Mouse (Mus musculus) lung, embryonic 16.5 days (tissue): ENCODE measurements around the gene Zbtb8a. TPM values are rescaled to one million over a fixed set of nuclear protein-coding genes. Genes with fewer than 3 reads are reported as not detected.

Experiments used
- ATAC-seq: fragments of 200-750 bp; cut with Nextera tagmentation; 2 replicates; pipeline ENCODE4 v1.8.0; 2017; ENCODE audit warnings: low read depth, mild to moderate bottlenecking, moderate library complexity
- H3K27ac ChIP-seq: fragments of 300-500 bp; sonication (generic); 2 replicates; pipeline ENCODE4 v1.5.1; 2014; ENCODE audit warnings: mild to moderate bottlenecking, control low read depth, low read length
- H3K27me3 ChIP-seq: fragments of 300-500 bp; sonication (generic); 2 replicates; pipeline ENCODE4 v1.6.1; 2014; ENCODE audit warnings: low read depth, low read length, mixed read lengths; ENCODE audit not compliant: control insufficient read depth, insufficient read depth
- H3K36me3 ChIP-seq: fragments of 300-500 bp; sonication (generic); 2 replicates; pipeline ENCODE4 v1.6.1; 2014; ENCODE audit warnings: low read length; ENCODE audit not compliant: control insufficient read depth, insufficient read depth
- H3K4me1 ChIP-seq: fragments of 300-500 bp; sonication (generic); replicated peaks from 2 replicates; pipeline ENCODE4 v1.6.1; 2014; ENCODE audit warnings: low read length, mixed read lengths; ENCODE audit not compliant: control insufficient read depth, insufficient read depth
- H3K4me2 ChIP-seq: fragments of 300-500 bp; sonication (generic); 2 replicates; pipeline ENCODE4 v1.6.1; 2014; ENCODE audit warnings: low read depth, low read length, control low read depth
- H3K4me3 ChIP-seq: fragments of 300-500 bp; sonication (generic); 2 replicates; pipeline ENCODE4 v1.5.1; 2014; ENCODE audit warnings: mild to moderate bottlenecking, low read length, control low read depth
- H3K9ac ChIP-seq: fragments of 300-500 bp; sonication (generic); 2 replicates; pipeline ENCODE4 v1.6.1; 2014; ENCODE audit warnings: low read length, control low read depth
- H3K9me3 ChIP-seq: fragments of 300-500 bp; sonication (generic); 2 replicates; pipeline ENCODE4 v1.6.1; 2016; ENCODE audit warnings: low read length; ENCODE audit not compliant: control insufficient read depth
- WGBS: fragments of 180-500 bp; shearing (Covaris S2); extraction: QIAGEN DNeasy Blood & Tissue Kit; methylation state at CpG from one replicate; pipeline ENCODE4 v1.1.7; 2014; 5-methylcytosine and 5-hydroxymethylcytosine counted together
- polyA plus RNA-seq: library from polyadenylated mRNA; unstranded; fragments of >200 nt; fragmentation: Nextera tagmentation; extraction: Ambion mirVana; gene quantifications from 2 replicates; pipeline ENCODE4 v1.2.1, GENCODE M21; 2015

Gene Zbtb8a
- polyA plus RNA-seq, 1 experiment from 2014 or later, result 22.0 TPM

- Histone ChIP-seq H3K4me1 (no peaks in the 10 kb centered on the region), H3K9ac (no peak overlapping the region), H3K36me3 (no peaks in the 10 kb centered on the region), H3K27me3 (no peaks in the 10 kb centered on the region), H3K27ac (no peak overlapping the region), H3K9me3 (no peaks in the 10 kb centered on the region), H3K4me3 (no peak overlapping the region), H3K4me2 (no peak overlapping the region)
- WGBS, result 40% methylated on average over 12 of the region's 12 CpGs
- ATAC-seq, result peak; percentile 37; the same call in 1 of the 2 replicates
Observed at GRCm38 (mm10) chr4:129394089-129394870, 16.4 kb upstream of the Zbtb8a start.

DNA sequence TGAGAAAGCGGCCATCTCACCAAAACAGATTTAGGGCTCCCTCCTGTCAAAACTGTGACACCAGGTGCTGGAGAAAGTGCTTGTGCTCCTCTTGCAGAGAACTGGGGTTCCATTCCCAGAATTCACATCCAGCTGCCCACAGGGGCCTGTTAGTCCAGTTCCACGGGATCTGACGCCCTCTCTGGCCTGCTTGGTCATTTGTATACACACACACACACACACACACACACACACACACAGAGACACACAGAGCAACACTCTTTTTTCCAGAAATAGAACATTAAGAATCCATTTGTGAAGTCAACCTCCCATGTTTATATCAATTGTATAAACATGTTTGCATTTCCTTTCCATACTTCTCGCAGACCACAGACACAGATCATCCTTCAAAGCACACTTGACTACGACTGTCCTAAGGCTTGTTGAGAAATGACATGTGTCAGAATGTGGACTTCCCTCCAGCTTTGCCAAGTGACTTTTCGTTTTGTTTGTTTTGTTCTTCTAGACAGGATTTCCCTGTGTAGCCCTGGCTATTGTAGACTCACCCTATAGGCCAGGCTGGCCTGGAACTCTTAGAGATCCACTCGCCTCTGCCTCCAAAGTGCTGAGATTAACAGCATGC, 13.1 kb upstream of the Zbtb8a start:
- no peaks in the 10 kb centered on the region for H3K36me3 ChIP-seq
- no peak overlapping the region for H3K4me2 ChIP-seq
- H3K4me3 ChIP-seq, result no peak overlapping the region
- H3K27ac ChIP-seq, result peak overlapping the region; percentile 57
- no peaks in the 10 kb centered on the region for H3K27me3 ChIP-seq
- WGBS, result 47% methylated on average over 7 of the region's 7 CpGs
- no peak overlapping the region for H3K9ac ChIP-seq
- no peaks in the 10 kb centered on the region for H3K4me1 ChIP-seq
- no peaks in the 10 kb centered on the region for H3K9me3 ChIP-seq
- peak; percentile 65 for ATAC-seq

DNA sequence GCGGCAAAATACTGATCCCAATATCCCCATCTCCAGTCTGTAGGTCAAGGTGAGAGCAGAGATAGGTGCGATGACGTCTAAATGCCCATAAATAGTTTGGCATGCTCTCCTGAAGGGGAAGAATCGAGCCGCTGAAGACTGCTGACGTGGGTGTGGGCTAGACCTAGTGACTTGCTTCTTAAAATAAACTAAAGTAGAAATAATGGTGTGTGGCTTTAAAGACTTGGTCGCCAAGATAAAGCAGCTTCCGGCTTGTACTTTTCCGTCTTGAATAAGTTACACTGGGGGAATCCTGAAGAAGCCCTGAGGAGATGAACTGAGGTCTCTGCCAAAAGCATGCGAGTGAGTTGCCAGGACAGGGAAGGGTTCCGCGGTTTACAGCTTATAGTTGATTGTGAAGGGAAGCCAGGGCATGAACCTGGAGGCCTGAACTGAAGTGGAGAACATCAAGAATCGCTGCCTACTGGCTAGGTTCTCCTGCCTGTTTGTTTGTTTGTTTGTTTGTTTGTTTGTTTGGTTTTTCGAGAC, 12.4 kb upstream of the Zbtb8a start:
- no peak for ATAC-seq
- Histone ChIP-seq H3K4me1 (0 out of 2 replicates have a peak, but pooled peaks cover 4% of the 10 kb centered on the region), H3K27ac (no peak overlapping the region; the same call in 1 of the 2 replicates), H3K36me3 (no peaks in the 10 kb centered on the region), H3K9ac (no peak overlapping the region), H3K4me2 (no peak overlapping the region), H3K27me3 (no peaks in the 10 kb centered on the region), H3K9me3 (no peaks in the 10 kb centered on the region), H3K4me3 (no peak overlapping the region)
- 58% methylated on average over 14 of the region's 14 CpGs for WGBS

DNA sequence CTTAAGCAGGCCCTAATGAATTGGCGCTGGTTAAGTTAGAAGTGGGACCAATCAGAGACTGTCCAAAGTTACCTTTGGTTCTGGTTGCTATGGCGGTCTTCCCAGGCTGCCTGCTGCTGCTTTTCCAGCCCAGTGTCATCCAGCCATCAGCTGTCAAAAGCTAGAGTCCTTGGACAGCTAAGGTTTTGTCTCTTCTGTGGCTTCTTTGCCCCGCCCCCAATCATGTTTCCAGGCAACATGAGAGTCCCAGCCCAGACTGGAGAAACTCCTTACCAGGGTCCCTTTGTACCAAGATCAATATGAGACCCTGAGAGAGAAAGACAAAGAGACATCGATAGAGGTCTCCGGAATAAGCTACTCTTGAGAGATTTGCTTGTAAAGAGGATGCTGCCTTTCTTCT, 10.5 kb upstream of the Zbtb8a start:
- WGBS, result 76% methylated on average over 5 of the region's 5 CpGs
- H3K36me3 ChIP-seq, result no peaks in the 10 kb centered on the region
- ATAC-seq, result no peak
- no peak overlapping the region for H3K4me3 ChIP-seq
- H3K4me2 ChIP-seq, result no peak overlapping the region
- H3K4me1 ChIP-seq, result peaks cover 10% of the 10 kb centered on the region
- H3K27ac ChIP-seq, result no peak overlapping the region
- H3K9ac ChIP-seq, result no peak overlapping the region
- no peaks in the 10 kb centered on the region for H3K9me3 ChIP-seq
- H3K27me3 ChIP-seq, result no peaks in the 10 kb centered on the region

DNA sequence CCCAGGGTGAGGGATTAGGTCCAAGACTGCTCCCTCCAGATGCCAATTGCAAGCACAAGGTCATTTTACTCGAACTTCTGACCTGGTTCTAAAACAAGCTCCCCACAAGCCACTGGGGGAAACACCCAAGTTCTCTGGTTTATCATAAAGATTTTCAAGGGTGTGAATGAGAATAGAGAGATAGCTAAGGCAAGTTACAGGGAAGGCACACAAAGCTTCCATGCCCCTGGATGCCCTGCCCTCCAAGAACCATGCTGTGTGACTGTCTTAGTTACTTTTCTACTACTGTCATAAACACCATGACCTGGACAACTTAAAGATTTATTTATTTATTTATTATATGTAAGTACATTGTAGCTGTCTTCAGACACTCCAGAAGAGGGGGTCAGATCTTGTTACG, 9.1 kb upstream of the Zbtb8a start:
- no peak for ATAC-seq
- 53% methylated on average over 2 of the region's 2 CpGs for WGBS

GRCm38 (mm10) chr4:129386269-129386946, 8.5 kb upstream of the Zbtb8a start:
- no peak overlapping the region for H3K9ac ChIP-seq
- WGBS, result 85% methylated on average over 8 of the region's 8 CpGs
- no peaks in the 10 kb centered on the region for H3K9me3 ChIP-seq
- H3K4me1 ChIP-seq, result peaks cover 12% of the 10 kb centered on the region
- H3K4me3 ChIP-seq, result no peak overlapping the region
- no peak overlapping the region for H3K27ac ChIP-seq
- H3K27me3 ChIP-seq, result no peaks in the 10 kb centered on the region
- H3K36me3 ChIP-seq, result no peaks in the 10 kb centered on the region
- no peak for ATAC-seq
- no peak overlapping the region for H3K4me2 ChIP-seq

More for the DNA sequence above, 9.1 kb upstream of the Zbtb8a start:
- Histone ChIP-seq H3K9me3 (no peaks in the 10 kb centered on the region), H3K4me3 (no peak overlapping the region), H3K27me3 (no peaks in the 10 kb centered on the region), H3K4me1 (peaks cover 12% of the 10 kb centered on the region), H3K9ac (no peak overlapping the region), H3K27ac (no peak overlapping the region), H3K36me3 (no peaks in the 10 kb centered on the region), H3K4me2 (no peak overlapping the region)

- WGBS, result 81% methylated on average over 11 of the region's 11 CpGs
- H3K4me1 ChIP-seq, result peaks cover 12% of the 10 kb centered on the region
- H3K9me3 ChIP-seq, result no peaks in the 10 kb centered on the region
- no peak for ATAC-seq
- no peak overlapping the region for H3K9ac ChIP-seq
- peak overlapping the region; percentile 16; the same call in 1 of the 2 replicates for H3K27ac ChIP-seq
- no peaks in the 10 kb centered on the region for H3K36me3 ChIP-seq
- no peaks in the 10 kb centered on the region for H3K27me3 ChIP-seq
- no peak overlapping the region for H3K4me3 ChIP-seq
- no peak overlapping the region for H3K4me2 ChIP-seq
Observed at GRCm38 (mm10) chr4:129385685-129386084, 7.8 kb upstream of the Zbtb8a start.

- peaks cover 12% of the 10 kb centered on the region for H3K4me1 ChIP-seq
- no peak overlapping the region; the same call in 1 of the 2 replicates for H3K9ac ChIP-seq
- no peaks in the 10 kb centered on the region for H3K36me3 ChIP-seq
- ATAC-seq, result peak; percentile 96
- H3K4me3 ChIP-seq, result no peak overlapping the region
- peak overlapping the region; percentile 89 for H3K27ac ChIP-seq
- no peaks in the 10 kb centered on the region for H3K9me3 ChIP-seq
- no peaks in the 10 kb centered on the region for H3K27me3 ChIP-seq
- H3K4me2 ChIP-seq, result 0 out of 2 replicates have a peak overlapping the region, but pooled peaks have one; percentile 21
- 8% methylated on average over 6 of the region's 6 CpGs for WGBS
Observed at GRCm38 (mm10) chr4:129384440-129384839, 6.5 kb upstream of the Zbtb8a start.

DNA sequence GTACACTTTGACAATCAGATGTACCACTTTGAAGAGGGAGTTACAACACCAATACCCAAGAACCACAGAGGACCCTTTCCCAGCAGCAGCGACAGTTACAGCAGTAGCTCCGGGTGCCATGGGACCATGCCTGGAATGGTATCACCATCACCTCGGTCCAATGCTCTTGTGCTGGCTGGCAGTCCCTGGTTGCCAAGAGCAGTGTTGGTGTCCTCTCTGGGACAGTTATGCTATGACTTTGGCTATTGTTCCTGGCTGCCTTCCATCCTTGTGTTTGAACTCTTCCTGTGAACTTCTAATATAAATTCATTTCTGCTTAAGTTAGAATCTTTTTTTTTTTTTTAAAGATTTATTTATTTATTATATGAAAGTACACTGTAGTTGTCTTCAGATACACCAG, 5.7 kb upstream of the Zbtb8a start:
- H3K27me3 ChIP-seq, result no peaks in the 10 kb centered on the region
- no peak overlapping the region for H3K4me2 ChIP-seq
- H3K9me3 ChIP-seq, result no peaks in the 10 kb centered on the region
- WGBS, result 59% methylated on average over 3 of the region's 3 CpGs
- ATAC-seq, result peak; percentile 35; the same call in 1 of the 2 replicates
- H3K4me3 ChIP-seq, result no peak overlapping the region
- H3K4me1 ChIP-seq, result peaks cover 12% of the 10 kb centered on the region
- H3K27ac ChIP-seq, result peak overlapping the region; percentile 71
- no peaks in the 10 kb centered on the region for H3K36me3 ChIP-seq
- H3K9ac ChIP-seq, result no peak overlapping the region
